14 mouse cellular contexts compared by ENCODE assay signal in genomic region chr5:106067124-106067551, GRCm38 (mm10).
"Had no signal": no experiment of that assay in that cellular context is flagged by ENCODE, and none has a peak within 500 bp of the region (broad histone marks: within the 10 kb centered on the region; RNA-seq: fewer than 3 reads in every experiment).

No protein-coding gene starts in this region.

- H3K27me3 ChIP-seq: limb, embryonic 12.5 days; liver, embryonic 13.5 days; lung, embryonic 15.5 days; megakaryocyte, embryonic 14.5 days; midbrain, embryonic 13.5 days had no signal

- H3K4me1 ChIP-seq: limb, embryonic 12.5 days; liver, embryonic 13.5 days; lung, embryonic 15.5 days; megakaryocyte, embryonic 14.5 days; midbrain, embryonic 13.5 days had no signal

- H3K4me3 ChIP-seq: layer of hippocampus, adult 2 months; limb, embryonic 12.5 days; liver, embryonic 13.5 days; lung, embryonic 15.5 days; megakaryocyte, embryonic 14.5 days; midbrain, embryonic 13.5 days had no signal

- H3K4me2 ChIP-seq: limb, embryonic 12.5 days; liver, embryonic 13.5 days; lung, embryonic 15.5 days; midbrain, embryonic 13.5 days had no signal

- H3K27ac ChIP-seq: layer of hippocampus, adult 2 months; limb, embryonic 12.5 days; liver, embryonic 13.5 days; lung, embryonic 15.5 days; macrophage; midbrain, embryonic 13.5 days; stomach, postnatal 0 days had no signal

- H3K36me3 ChIP-seq: limb, embryonic 12.5 days; liver, embryonic 13.5 days; lung, embryonic 15.5 days; midbrain, embryonic 13.5 days had no signal

- ATAC-seq: liver, postnatal 0 days; midbrain, embryonic 13.5 days had no signal

- DNase-seq: kidney, postnatal 10 days; kidney, postnatal 4 days; liver; liver, embryonic 13.5 days; liver, postnatal 0 days; lung, postnatal 14 days; thymus, postnatal 4 days had no signal

- H3K9ac ChIP-seq: limb, embryonic 12.5 days; liver, embryonic 13.5 days; liver, postnatal 0 days; lung, embryonic 15.5 days; midbrain, embryonic 13.5 days had no signal
